Mouse (Mus musculus) Patski (cell line): ENCODE results near the gene Castor1. TPM values are rescaled to one million over a fixed set of nuclear protein-coding genes. Genes with fewer than 3 reads are reported as not detected.

ENCODE experiments used
- ATAC-seq: fragments of 100-300 bp; one replicate; pipeline ENCODE4 v1.8.0; 2021
- CTCF ChIA-PET: fragments of 350-600 bp; sonication (Branson Sonifier 250); formaldehyde crosslinking; loops from one replicate; lab custom pipeline; 2022; ENCODE audit warnings: inconsistent platforms; lab: Charles Lee
- POLR2A ChIA-PET: fragments of 350-600 bp; sonication (Branson Sonifier 250); formaldehyde crosslinking; loops from one replicate; lab custom pipeline; 2022; ENCODE audit warnings: antibody characterized with exemption, inconsistent platforms; lab: Charles Lee
- DNase-seq: peaks from one replicate; pipeline ENCODE4 v3.0.0-alpha.2; 2011; ENCODE audit warnings: low read depth, low spot score
- H3K27me3 ChIP-seq: fragments of 371-371 bp; one replicate; pipeline ENCODE4 v1.5.1; 2021
- CTCF ChIP-seq: fragments of 100-300 bp; IDR thresholded peaks from one replicate; pipeline ENCODE4 v1.5.1; 2021
- in situ Hi-C: fragments of 300-500 bp; cut with MboI; formaldehyde crosslinking; loops from 3 replicates; pipeline ENCODE4 v1.11.1; 2018; ENCODE audit warnings: low pct_unique_long_range_greater_than_20kb, mixed read lengths
- polyA plus RNA-seq: library from polyadenylated mRNA; unstranded; gene quantifications from one replicate; pipeline ENCODE4 v1.2.3, GENCODE M21; 2021

Gene Castor1
- polyA plus RNA-seq, 1 experiment from 2014 or later, result 0.35 TPM

- ChIA-PET CTCF (interaction anchor here (0.9 to 6.2 kb wide), 2 partner anchors 34 to 47 kb away, joined by 3 to 52 read pairs; no protein-coding TSS in a partner anchor), POLR2A (interaction anchor here (0.6 to 4.0 kb wide), 3 partner anchors 33 to 113 kb away, joined by 3 to 24 read pairs (median 6); no protein-coding TSS in a partner anchor)
- no peak for TF ChIP-seq CTCF
- no peak for DNase-seq
- in situ Hi-C loops, result loop anchor here (5.0 kb wide), 1 partner anchor 33 kb away; no protein-coding TSS in a partner anchor
- no peak for ATAC-seq
- H3K27me3 ChIP-seq, result no peaks in the 10 kb centered on the region
These were observed 46.0 kb downstream of the Castor1 start for GRCm38 (mm10) chr11:4264066-4264465.

GRCm38 (mm10) chr11:4266271-4267201 lies 48.5 kb downstream of the Castor1 start:
- ATAC-seq (peak; percentile 15), DNase-seq (no peak)
- no peak for TF ChIP-seq CTCF
- H3K27me3 ChIP-seq, result no peaks in the 10 kb centered on the region
- POLR2A ChIA-PET, result interaction anchor here (0.7 to 1.5 kb wide), 7 partner anchors 15 to 73 kb away, joined by 3 to 7 read pairs (median 5); no protein-coding TSS in a partner anchor
- CTCF ChIA-PET, result interaction anchor here (0.7 to 1.8 kb wide), 6 partner anchors 13 to 36 kb away, joined by 3 to 6 read pairs (median 4); no protein-coding TSS in a partner anchor
- in situ Hi-C loops, result no loop called here

- no peak for DNase-seq
- ChIA-PET CTCF (interaction anchor here (0.7 to 1.8 kb wide), 6 partner anchors 12 to 35 kb away, joined by 3 to 6 read pairs (median 4); no protein-coding TSS in a partner anchor), POLR2A (interaction anchor here (0.7 to 1.5 kb wide), 6 partner anchors 28 to 74 kb away, joined by 3 to 7 read pairs (median 5); no protein-coding TSS in a partner anchor)
- no peak for TF ChIP-seq CTCF
- no peaks in the 10 kb centered on the region for H3K27me3 ChIP-seq
- ATAC-seq, result no peak
- in situ Hi-C loops, result no loop called here
These were observed 49.2 kb downstream of the Castor1 start for GRCm38 (mm10) chr11:4267202-4267578.

GRCm38 (mm10) chr11:4268500-4268899 lies 50.5 kb downstream of the Castor1 start:
- ATAC-seq (no peak), DNase-seq (no peak)
- CTCF ChIA-PET, result interaction anchor here (1.4 to 3.4 kb wide), 3 partner anchors 10 to 23 kb away, joined by 4 to 15 read pairs (median 6); no protein-coding TSS in a partner anchor
- TF ChIP-seq CTCF, result no peak
- POLR2A ChIA-PET, result interaction anchor here (1.1 to 2.0 kb wide), 2 partner anchors 17 to 27 kb away, joined by 3 to 5 read pairs; no protein-coding TSS in a partner anchor
- no peaks in the 10 kb centered on the region for H3K27me3 ChIP-seq
- in situ Hi-C loops, result no loop called here

- in situ Hi-C loops, result no loop called here
- CTCF ChIA-PET, result interaction anchor here (1.1 to 3.4 kb wide), 8 partner anchors 9 to 32 kb away, joined by 3 to 16 read pairs (median 4); no protein-coding TSS in a partner anchor
- ATAC-seq, result no peak
- DNase-seq, result no peak
- POLR2A ChIA-PET, result interaction anchor here (0.9 to 2.3 kb wide), 7 partner anchors 8 to 27 kb away, joined by 3 to 5 read pairs (median 4); no protein-coding TSS in a partner anchor
- H3K27me3 ChIP-seq, result no peaks in the 10 kb centered on the region
- no peak for TF ChIP-seq CTCF
These were observed 52.9 kb downstream of the Castor1 start for GRCm38 (mm10) chr11:4270744-4271459.

- ChIA-PET POLR2A (interaction anchor here (0.9 to 1.3 kb wide), 2 partner anchors 9 to 16 kb away, joined by 3 to 4 read pairs; no protein-coding TSS in a partner anchor), CTCF (interaction anchor here (1.4 to 3.4 kb wide), 4 partner anchors 8 to 27 kb away, joined by 4 to 16 read pairs (median 10); no protein-coding TSS in a partner anchor)
- H3K27me3 ChIP-seq, result no peaks in the 10 kb centered on the region
- ATAC-seq, result no peak
- in situ Hi-C loops, result no loop called here
- no peak for TF ChIP-seq CTCF
- DNase-seq, result no peak
These were observed 53.5 kb downstream of the Castor1 start for GRCm38 (mm10) chr11:4271544-4271943.

Other genes starting within 250 kb of the Castor1 start
- 0.15 TPM for gene 4930556J24Rik, start 241.4 kb upstream of the Castor1 start, polyA plus RNA-seq
- 10.0 TPM for gene Gal3st1, start 234.6 kb upstream of the Castor1 start, polyA plus RNA-seq
- gene Sec14l4, start 186.8 kb upstream of the Castor1 start, polyA plus RNA-seq, result not detected
- not detected for gene Sec14l3, start 153.4 kb upstream of the Castor1 start, polyA plus RNA-seq
- 15.1 TPM for gene Mtfp1, start 122.8 kb upstream of the Castor1 start, polyA plus RNA-seq
- 23.6 TPM for gene Sec14l2, start 94.8 kb upstream of the Castor1 start, polyA plus RNA-seq
- gene Rnf215, start 83.0 kb upstream of the Castor1 start, polyA plus RNA-seq, result 31.8 TPM
- 17.3 TPM for gene Ccdc157, start 57.9 kb upstream of the Castor1 start, polyA plus RNA-seq
- gene Sf3a1, start 57.9 kb upstream of the Castor1 start, polyA plus RNA-seq, result 45.2 TPM
- gene Tbc1d10a, start 31.4 kb upstream of the Castor1 start, polyA plus RNA-seq, result 50.9 TPM
- not detected for gene Osm, start 18.2 kb downstream of the Castor1 start, polyA plus RNA-seq
- gene Lif, start 39.3 kb downstream of the Castor1 start, polyA plus RNA-seq, result 31.3 TPM
- not detected for gene Hormad2, start 222.9 kb downstream of the Castor1 start, polyA plus RNA-seq